Mouse (Mus musculus): ENCODE results near the gene Chd4.

DNA sequence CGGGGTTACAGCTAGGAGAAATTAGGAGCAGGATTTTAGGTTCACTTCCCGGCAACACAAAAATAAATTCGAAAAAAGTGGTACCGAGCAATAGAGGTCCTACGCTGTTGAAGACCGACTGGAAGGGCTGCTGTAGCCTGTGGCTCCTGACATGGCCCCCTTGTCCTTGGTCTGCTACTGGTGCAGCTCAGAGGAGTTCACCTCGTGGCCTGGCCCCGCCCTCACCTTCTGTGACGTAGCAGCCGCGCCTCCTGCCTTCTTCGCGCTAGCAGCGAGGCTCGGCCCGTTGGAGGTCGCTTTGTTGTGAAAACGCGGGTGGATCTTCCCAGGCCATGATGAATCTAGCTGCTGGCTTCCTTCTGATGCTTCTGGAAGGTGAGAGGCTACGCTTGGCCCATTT lies 46.1 kb upstream of the Chd4 start, which contains the start of gene Acrbp:
- TF ChIP-seq POLR2A (IDR thresholded peaks at IDR 0.05; ENCODE audit: insufficient read length, low read depth), result no peak
- TF ChIP-seq TCF12 (IDR thresholded peaks at IDR 0.05; ENCODE audit: insufficient read depth, poor library complexity, severe bottlenecking), result no peak
- no peak for TF ChIP-seq CEBPB (IDR thresholded peaks at IDR 0.05; ENCODE audit: insufficient read depth, poor library complexity, severe bottlenecking)
- no peak for TF ChIP-seq E2F4 (IDR thresholded peaks at IDR 0.05; ENCODE audit: insufficient read depth)
- TF ChIP-seq MAX (IDR thresholded peaks at IDR 0.05; ENCODE audit: low read depth), result no peak
- TF ChIP-seq POLR2AphosphoS2 (IDR thresholded peaks at IDR 0.05; ENCODE audit: insufficient read length, low read depth), result no peak
- TF ChIP-seq USF1 (IDR thresholded peaks at IDR 0.05; ENCODE audit: low read depth), result no peak
